Mouse (Mus musculus): ENCODE results near the gene Glb1. TPM values are rescaled to one million over a fixed set of nuclear protein-coding genes. Genes with fewer than 3 reads are reported as not detected.
A peak's percentile ranks its signal among the peaks of the same experiment; 100 is the strongest.
"Not testable (repeated sequence)": the region's sequence is repeated elsewhere in the genome, so short reads cannot be mapped to it uniquely, and the experiment has no call there.

Glb1 gene
- 39.6 and 44.2 TPM in 2 replicates for polyA plus RNA-seq (2012; rRNA removed)

DNA sequence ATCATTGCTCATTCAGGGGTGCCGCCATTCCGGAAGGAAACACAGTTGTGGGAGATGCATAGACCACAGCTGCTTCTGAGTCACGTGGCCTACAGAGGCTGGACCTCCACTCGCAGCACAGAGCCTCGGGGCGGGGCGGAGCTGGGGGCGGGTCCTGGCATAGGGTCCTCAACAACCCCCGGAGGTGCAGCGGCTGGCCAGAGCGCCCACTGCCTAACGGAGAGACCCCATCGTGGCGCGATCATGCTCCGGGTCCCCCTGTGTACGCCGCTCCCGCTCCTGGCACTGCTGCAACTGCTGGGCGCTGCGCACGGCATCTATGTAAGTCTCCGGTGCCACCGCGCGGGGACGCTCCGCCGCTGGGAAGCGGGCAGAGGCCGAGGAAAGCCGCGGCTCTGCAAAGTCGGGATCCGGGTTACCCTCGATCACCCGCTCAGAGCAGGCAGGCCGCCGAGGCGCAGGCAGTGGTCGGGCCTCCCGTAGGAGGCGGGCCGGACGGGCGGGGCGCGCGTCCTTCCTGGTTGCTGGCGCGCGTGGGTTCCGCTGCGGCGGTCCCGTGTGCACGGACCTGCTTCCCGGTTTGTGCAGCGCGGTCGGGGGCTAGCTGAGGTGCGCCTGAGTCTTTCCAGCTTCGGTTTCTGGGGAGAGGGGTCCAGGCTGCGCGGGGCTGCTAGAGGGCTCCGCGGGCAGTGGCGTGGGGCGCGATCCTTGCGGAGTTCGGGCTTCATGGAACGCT is at the start of gene Glb1, which contains the start of gene Tmppe:
TSS of gene Glb1 (plus strand) at position 128 of the 736 bp plus-strand sequence.
TSS of gene Tmppe (plus strand) at position 157 of the 736 bp plus-strand sequence.
- peak; percentile 62 for DNase-seq (ENCODE audit: low read depth, low spot score)
- WGBS: under 1% methylated on average over 71 of the region's 73 CpGs

DNA sequence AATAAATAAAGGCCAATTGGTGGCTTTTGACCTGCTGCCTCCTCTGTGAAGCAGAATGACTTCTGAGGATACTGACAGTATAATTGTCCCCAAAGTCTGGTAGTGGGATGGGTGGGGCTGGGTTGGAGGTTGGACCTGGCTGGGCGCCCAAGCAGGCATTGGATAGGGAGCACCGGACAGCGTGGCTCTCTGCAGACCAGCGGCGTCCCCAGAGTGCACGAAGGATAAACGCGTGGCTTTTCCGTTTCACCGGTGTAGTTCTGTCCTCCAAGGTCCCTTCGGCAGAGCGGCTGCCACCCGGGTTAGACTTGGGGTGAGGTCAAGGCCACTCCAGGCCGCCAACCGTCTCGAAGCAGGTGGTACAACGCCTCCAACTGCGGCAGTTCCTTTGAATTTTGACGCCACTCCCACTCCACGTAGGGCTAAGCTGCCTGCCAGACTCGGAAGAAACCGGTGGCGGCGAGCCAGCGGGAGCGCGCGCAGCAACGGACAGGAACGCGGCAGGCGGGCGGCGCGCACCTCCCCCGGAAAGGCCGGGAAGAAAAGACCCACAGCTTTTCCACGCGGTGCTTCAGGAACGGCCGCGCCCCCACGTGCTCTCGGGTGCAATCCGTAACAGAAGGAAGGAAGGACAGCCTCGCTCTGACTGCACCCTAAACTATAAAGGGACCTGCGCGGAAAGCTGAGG is 32.9 kb upstream of the Glb1 start:
- under 1% methylated on average over 48 of the region's 48 CpGs for WGBS
- DNase-seq (ENCODE audit: low read depth, low spot score): no peak

DNA sequence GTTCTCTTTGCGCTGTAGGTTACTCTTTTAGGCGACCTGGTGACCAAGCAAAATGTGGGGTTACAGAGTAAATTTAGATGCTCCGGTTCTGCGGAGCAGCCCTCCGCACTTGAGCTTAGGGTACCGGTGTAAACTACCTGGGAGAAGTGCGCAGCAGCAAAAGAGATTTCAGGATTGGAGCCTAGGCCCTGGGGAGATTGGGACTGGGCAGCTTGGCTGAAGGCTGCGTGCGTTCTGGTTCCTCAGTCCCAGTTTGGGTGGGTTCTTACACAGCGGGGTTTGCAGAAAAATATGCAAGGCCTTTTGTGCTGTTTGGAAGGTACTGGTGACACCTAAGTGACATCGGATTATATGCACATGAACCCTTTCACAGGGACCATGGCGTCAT is 32.4 kb upstream of the Glb1 start:
- DNase-seq (ENCODE audit: low read depth, low spot score): no peak
- WGBS: 7% methylated on average over 12 of the region's 12 CpGs

DNA sequence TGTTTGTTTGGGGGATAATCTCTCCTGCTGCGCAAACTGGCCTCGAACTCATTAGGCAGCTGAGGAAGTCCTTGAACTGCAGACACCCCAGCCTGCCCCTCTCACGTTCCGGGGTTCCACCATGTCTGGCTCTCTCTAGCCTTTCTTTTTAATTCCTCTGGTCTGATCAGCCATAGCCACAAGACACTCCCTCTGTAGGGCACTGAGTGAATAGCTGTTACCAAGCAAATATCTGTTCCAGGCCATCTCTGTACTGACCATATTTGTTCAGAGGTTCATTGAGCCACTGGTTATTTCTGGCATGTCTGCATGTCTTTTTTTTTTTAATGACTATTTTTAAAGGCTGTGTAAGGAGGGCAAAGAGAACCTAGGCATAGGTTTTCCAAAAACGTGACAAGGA is 31.5 kb upstream of the Glb1 start:
- not testable (repeated sequence) for DNase-seq (ENCODE audit: low read depth, low spot score)
- WGBS: 31% methylated on average over 5 of the region's 5 CpGs

DNA sequence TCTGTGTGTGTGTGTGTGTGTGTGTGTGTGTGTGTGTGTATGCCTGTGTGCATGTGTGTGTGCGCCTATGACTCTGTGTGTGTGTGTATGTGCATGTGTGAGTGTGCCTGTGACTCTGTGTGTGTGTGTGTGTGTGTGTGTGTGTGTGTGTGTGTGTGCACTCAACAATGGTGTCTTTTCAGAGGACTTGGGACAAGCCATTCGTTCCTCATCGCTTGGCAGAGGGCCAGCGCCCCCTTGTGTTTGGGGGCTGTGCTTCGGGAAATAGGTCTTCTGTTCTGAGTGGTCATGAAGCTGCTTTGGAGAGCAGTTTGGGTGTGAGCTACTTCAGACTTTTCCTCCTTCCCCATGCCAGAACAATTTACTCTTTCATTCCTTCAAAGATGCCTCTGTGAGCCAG is 29.2 kb upstream of the Glb1 start:
- not testable (repeated sequence) for DNase-seq (ENCODE audit: low read depth, low spot score)
- WGBS: 38% methylated on average over 5 of the region's 5 CpGs

DNA sequence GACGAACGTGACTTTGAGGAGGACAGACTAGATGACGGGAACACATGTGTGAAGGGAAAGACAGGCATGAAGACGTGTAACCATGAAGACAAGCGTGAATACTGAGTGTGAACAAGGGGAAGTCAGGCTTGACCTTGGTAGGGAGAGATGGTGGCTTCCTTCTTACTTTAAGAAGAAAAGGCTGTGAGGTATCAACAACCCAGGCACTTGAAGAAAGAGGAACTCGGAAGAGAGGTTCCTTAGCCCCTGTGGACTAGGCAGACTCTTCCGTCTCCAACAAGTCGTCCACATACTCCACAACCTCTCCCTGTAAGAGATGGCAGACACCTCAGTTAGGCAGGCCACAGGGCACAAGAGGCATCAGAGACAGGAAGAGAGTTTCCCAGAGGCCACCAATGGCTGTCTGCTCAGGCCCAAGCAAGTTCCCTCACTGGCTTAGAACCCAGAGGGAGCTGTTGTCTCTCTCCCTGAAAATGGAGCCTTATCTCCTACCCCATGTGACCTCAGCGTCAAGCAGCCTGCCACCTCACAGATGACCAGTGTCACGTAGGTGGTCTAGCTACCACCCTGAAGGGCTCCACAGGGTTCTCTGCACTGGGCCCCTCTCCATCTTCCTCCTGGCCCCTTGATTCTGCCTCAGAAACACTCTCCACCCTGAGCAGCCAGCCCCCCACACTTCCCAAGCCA is 25.5 kb upstream of the Glb1 start:
- DNase-seq (ENCODE audit: low read depth, low spot score): no peak
- WGBS: 92% methylated on average over 10 of the region's 10 CpGs

DNA sequence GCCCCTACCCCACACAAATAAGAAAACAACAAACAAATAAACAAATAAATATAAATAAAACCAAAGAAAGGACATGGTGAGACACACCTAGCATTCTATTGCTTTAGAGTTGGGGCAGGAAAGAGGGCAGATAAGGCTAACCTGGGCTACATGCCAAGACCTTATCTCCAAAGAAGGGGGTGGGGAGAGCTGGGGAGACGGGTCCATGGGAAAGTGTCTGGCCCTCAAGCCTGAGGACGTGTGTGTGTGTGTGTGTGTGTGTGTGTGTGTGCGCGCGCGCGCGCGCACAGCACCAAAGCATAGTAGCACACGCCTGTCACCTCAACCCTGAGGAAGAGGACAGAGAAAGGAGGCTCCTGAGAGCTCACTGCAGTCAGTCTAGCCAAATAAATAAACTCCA is 23.7 kb upstream of the Glb1 start:
- DNase-seq (ENCODE audit: low read depth, low spot score): no peak
- WGBS: 63% methylated on average over 10 of the region's 10 CpGs

DNA sequence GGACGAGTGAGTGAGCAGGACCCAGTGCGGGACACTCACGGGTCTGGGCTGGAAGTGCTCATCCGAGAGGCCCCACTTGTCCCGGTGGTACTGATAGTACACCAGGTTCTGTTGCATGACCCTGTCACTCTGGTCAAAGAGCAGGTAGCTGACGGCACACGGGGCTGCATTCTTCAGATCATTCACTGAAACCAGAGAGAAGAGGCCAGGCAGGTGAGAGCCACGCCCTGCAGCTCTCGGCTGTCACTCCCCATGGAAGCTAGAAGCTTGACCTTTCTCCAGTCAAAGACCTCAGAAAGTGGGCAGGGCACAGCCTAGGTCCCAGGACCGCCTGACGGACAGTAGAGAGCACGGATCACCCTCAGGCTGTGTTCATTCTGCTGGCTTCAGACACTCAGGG is 21.0 kb upstream of the Glb1 start:
- WGBS: 51% methylated on average over 12 of the region's 12 CpGs
- DNase-seq (ENCODE audit: low read depth, low spot score): no peak

DNA sequence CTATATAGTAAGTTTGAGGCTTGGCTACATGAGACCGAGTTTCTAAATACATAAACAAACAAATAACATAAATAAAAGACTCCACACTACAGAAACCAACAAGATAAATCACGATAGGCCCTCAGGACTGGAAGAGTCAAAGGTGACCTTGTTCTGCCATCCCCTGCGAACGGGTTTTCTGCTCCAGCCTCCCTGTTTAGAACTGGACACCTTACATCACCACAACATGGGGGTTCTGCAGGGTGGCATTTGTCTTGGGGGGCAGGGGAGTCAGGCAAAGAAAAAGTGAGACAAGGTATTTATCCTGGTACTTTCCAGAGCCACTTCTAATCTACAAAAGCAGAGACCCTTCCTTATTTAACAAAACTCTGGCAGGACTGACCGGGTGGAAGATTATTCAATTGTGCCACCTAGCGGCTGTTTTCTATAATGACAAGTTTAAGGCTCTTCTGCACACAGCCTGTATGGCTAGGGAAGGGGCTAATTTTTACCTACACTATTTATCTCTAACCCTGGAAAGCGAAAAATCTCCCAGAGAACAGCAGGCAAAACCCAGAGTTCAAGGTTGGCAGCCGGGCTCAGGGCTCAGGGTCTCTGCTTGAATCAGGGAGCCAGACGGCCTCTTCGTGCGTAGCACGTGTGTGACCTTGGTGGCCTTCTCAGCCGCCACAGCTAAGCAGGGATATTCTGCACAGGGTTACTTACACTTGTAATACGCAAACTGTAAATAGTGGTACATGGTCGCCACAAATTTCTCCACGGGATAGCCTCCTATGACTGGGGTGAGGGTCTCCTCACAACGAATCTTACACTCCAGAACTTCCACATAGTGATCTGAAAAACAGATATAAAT is 19.8 kb upstream of the Glb1 start:
- WGBS: 68% methylated on average over 17 of the region's 17 CpGs
- no peak for DNase-seq (ENCODE audit: low read depth, low spot score)

DNA sequence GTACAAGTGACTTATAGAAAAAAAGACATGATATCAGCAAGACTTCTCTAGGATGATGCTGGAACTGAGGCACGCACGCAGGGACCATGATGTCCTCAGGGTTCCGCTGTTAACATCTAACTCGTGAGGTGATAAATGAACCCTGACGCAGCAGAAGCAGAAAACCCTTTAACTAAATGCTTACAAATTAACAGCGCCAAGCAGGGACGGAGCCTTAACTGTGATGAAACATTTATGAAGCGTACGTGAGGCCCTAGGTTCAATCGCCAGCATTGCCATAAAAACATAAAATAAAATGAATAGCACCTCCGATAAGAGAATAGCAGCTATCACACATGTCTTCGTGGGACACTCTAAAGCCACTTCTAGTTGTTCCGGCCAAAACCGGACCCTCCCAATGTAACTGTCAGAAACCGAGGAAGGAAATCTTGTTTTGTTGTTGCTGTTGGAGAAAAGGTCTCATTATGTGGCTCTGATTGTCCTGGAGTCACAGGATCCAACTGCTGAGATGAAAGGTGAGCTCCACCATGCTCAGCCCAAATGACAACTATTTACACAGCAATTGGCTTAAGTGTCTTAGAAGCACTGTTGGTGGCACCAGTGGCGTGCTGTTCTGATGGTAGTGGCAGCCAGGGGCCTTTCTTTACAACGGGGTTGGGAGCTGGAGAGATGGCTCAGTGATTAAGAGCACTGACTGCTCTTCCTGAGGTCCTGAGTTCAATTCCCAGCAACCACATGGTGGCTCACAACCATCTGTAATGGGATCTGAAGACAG is 17.8 kb upstream of the Glb1 start:
- DNase-seq (ENCODE audit: low read depth, low spot score): no peak
- 38% methylated on average over 17 of the region's 17 CpGs for WGBS

DNA sequence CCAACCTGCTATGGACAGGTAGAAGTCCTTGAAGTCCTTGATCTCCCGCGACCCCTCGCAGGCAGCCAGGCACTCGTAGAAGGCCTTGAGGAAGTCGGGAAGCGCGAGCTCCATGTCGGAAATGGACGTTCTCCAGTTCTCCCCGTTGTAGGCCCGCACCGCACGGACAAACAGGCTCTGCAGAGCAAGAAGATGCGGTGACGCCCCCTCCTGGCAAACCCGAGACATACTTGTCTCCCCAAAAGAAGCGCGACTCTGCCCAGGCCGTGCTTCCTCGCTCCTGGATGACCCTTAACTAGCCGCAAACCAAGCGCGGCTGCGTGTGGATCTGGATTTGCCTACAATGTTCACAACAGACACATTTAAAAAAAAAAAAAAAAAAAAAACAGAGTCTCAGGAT is 16.2 kb upstream of the Glb1 start:
- no peak for DNase-seq (ENCODE audit: low read depth, low spot score)
- WGBS: 94% methylated on average over 24 of the region's 24 CpGs

DNA sequence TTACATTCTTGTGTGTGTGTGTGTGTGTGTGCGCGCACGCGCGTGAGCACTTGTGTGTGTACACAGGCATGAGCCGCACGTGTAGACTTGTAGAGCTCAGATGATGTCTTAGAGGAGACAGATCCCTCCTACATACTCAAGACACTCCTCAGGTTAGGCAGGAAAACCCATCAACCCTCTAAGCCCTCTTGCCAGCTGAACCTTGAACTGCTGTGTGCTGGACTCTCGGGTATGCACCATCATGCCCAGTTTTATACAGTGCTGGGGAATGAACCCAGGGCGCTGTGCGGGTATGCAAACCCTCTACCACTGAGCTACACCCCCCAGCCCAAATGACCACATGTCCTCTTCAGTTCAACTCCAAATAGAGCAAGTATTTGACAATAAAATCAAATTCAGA is 15.7 kb upstream of the Glb1 start:
- DNase-seq (ENCODE audit: low read depth, low spot score): no peak
- 91% methylated on average over 10 of the region's 10 CpGs for WGBS

DNA sequence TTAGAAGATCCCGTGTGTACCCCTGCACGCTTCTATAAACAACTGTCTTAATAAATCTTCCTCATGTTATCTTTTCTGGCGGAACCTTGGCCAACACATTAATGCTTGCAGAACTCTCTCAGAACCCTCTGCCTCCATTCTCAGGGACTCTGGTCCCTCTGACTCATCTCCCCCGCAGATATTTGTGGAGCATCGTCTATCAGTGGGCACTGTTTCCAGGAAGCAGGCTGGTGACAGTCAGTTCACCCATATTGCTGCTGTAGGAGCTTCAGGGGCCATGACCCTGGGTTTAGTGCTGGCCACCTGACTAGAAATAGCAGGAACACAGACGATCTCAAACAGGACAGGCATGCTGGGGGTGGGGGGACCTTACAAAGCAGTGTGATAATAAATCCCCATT is 13.8 kb upstream of the Glb1 start:
- WGBS: 65% methylated on average over 6 of the region's 6 CpGs
- no peak for DNase-seq (ENCODE audit: low read depth, low spot score)

DNA sequence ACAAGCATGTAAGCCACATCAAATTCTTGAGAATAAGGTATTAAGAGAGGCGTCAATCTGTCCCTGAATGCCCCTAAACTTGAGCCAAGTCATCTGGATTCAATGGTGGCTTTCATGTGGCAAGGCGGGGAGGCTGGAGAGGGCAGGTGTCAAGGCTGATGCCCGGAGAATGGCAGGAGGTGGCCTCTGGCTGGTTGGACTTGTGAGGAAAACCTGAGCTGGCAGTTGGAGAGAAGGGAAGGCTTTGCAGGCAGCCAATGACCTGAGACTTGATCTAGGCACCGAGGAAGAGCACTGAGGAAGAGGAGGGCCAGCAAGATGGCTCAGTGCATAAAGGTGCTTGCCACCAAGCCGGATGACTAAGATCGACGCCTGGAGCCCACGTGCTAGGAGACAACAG is 12.6 kb upstream of the Glb1 start:
- no peak for DNase-seq (ENCODE audit: low read depth, low spot score)
- WGBS: 74% methylated on average over 8 of the region's 8 CpGs

DNA sequence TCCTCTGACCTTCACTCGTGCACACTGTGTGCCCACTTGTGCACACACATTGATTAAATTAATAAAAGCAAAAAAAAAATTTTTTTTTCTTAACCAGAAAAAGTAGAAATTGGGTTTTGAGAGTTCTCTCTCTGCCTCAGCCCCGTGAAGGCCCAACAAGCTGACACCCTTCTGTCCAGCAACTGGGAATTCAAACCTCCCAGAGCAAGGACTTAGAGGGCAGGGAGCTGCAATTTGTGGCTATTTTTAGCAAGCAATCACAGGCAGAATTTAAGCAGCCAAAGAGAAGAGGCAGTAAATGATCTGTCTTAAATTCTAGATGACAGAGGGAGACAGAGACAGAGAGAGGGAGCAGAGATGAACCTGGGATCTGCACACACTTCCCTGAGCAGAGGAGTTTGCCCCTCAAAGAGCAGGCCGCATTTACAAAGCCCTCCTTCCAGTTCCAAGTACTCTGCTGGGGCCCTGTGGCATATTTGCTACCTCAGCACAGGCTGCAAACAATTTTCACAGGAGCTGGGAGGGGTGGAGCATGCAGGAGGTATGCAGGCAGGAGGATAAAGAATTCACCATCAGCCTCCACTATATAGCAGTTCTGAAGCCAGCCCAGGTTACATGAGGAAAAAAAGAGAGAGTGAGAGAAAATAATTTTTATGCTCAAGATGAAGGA is 12.0 kb upstream of the Glb1 start:
- 66% methylated on average over 3 of the region's 3 CpGs for WGBS

DNA sequence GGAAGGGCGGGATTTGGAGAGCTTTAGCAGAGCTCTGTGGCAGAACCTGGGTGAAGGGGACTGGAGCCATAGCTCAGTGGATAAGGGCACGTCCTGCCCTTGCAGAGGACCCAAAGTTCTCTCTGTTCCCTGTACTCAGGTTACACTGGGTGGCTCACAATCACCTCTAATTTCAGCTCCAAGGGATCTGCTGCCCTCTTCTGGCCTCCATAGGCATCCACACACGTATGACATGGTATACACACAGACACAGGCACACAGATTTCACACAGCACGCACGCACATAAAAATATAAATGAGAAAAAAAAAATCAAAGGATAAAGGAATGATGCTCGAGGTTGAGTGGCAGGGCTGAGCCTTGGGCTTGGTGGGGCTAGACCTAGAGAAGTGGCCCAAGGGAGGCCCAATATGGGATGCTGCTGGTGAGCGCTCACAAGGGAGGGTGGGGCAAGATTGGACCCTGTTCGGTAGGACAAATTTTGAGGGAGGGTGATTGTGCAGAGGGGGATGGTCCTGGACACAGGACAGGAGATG is 11.4 kb upstream of the Glb1 start:
- 83% methylated on average over 8 of the region's 8 CpGs for WGBS
- no peak for DNase-seq (ENCODE audit: low read depth, low spot score)

More for the DNA sequence above, 12.0 kb upstream of the Glb1 start:
- DNase-seq (ENCODE audit: low read depth, low spot score): no peak

DNA sequence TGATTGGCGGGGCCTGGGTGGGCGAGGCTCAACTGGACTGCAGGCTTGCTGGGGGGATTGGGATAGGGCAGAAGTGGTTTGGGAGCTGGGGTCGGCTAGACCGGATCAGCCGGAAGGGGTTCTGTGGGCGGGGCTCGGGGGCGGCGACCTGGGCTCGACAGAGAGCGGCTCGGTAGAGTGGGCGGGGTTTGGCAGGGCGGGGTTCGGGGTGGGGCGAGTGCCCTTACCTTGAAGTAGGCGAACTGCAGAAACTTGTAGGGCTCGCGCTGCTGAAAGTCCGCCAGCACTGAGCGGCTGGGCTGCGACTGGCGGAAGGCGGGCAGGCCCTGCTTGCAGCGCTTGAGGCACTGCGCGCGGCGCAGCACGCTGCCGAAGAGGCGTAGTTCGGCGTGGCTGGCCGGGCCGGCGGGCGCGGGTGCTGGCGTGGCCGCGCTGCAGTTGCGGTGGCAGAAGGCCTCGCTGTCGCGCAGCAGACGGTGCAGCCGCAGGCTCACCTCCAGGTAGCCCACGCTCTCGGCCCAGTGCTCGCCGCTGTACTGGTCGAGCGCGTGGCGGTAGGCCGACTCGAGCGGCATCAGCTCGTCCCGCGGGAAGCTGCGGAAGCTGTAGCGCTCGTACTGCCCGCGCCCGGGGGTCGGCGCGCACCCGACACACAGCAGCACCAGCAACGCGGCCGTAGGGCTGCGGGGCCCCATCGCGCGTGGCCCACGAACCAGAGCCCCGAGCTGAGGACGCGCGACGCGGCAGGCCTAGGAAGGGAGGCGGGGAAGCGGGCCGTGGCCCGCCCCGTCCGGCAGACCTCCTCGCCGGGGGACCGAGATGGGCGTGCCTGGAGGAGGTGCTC is 10.7 kb upstream of the Glb1 start, which contains the start of gene Crtap:
TSS of gene Crtap (minus strand) at position 771 of the 844 bp plus-strand sequence.
- DNase-seq (ENCODE audit: low read depth, low spot score): no peak
- 1% methylated on average over 95 of the region's 96 CpGs for WGBS

Data from large intestine, adult 2 months (tissue).